Mouse (Mus musculus): ENCODE results near the gene Map4. TPM values are rescaled to one million over a fixed set of nuclear protein-coding genes. Genes with fewer than 3 reads are reported as not detected.

Gene Map4
- total RNA-seq (2021), result 10 to 100 TPM; 79.0 to 91.6 TPM
- long read RNA-seq, experiment 1, full-length matches to known transcripts, result 6 of 40 reads
- long read RNA-seq, experiment 1, partial matches to known transcripts, result 27 of 40 reads
- long read RNA-seq, experiment 1, other reads (novel, unspliced or antisense), result 7 of 40 reads
- long read RNA-seq, experiment 2, partial matches to known transcripts, result 42 of 48 reads
- long read RNA-seq, experiment 2, other reads (novel, unspliced or antisense), result 6 of 48 reads

DNA sequence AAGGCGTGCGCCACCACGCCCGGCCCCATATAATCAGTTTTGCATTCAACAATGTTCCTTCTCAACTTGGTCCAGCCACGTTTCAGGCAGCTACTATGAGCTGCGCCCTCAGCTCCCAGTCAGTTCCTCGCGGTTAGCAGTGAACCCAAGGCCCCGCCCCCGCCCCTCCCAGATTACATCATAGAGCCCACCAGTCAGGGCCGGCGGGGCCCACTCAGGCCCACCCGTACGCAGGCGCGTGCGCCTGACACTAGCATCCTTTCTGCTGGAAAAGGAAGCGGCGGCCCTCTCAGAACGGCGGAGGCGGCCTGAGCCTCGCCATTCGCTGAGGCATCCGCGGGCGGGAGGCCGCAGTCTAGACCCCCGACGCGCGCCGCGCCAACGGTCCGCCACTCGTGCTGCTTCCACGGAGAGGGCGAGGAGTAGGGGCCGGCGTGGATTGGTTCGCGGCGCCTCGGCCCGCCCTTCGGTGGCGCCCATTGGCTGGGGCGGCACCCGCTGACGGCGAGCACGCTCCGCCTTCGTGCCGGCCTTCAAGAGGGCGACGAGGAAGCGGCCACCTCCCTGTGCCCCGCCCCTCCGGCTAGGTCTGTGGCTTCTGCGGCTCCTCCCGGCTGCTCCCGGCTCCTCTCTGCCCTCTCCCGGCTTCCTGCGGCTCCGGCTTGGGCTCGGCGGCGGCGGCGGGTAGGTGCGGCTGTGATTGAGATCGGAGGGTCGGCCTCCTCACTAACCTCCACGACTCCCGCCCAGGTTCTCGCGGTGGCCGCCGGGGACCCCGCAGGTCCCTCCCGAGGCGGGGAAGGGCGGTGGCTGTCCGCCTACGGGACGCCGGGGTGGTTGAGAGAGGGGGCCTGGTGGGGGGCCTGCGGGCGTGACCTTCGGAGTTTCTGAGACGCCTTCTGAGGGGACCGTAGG lies at the start of gene Map4:
Map4 (plus strand) TSS at position 204 of the 915 bp plus-strand sequence.
- DNase-seq (ENCODE audit: low spot score in 2 of 2), result peak; percentile 95 to 97

DNA sequence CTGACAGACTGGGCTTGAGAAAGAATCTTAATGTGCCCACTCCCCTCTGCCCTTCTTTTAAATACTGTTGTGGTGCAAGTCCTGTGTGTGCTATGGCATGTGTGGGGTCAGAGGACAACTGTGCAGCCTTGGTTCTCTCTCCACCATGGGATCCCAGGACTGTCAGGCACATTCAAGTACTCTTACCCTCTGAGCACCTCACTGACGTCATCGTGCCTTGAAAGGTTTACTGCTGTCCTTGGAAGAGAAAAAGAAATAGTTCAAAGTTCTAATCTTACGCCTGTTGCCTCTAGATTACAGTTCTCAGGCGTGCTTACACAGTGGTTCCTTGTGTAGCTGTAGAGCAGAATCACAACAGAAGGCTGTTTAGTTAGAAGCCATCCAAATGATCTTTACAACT lies 45.0 kb upstream of the Map4 start:
- DNase-seq (ENCODE audit: low spot score in 2 of 2), result no peak

DNA sequence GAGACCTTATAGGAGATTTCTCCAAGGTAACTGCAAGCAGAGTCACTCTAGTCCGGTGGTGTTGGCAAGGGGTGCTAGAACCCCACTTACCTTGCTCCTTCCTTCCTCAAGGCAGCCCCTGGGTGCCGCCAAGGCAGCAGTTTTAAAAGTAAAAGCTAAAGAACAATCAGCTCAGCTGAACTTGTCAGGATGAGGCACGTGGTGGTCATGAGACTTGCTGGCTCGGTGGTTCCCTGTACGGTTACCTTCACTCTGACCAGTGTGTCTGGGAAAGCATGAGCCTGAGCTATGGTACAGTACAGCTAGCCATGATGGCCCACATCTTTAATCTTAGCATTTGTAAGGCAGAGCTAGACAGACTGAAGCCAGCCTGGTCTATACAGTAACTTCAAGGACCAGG lies 43.9 kb upstream of the Map4 start:
- DNase-seq (ENCODE audit: low spot score in 2 of 2), result no peak

DNA sequence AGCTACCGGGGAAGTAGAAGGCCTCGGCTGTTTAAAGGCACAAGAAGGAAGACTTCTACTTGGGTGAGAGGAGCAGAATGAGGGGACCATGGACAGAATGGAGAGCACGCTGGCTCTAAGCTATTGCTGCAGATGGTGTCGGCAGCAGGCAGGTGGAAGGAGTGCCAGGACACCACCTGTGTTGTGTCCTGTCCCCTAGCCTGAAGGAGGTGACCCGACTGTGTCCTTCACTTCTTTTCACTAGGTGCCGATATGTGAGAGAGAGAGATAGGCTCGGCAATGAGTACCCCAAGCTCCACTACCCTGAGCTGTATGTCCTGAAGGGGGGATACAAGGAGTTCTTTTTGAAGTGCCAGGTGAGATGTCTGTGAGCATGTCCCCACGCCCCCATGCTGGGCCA lies 39.8 kb upstream of the Map4 start:
- DNase-seq (ENCODE audit: low spot score in 2 of 2), result no peak

DNA sequence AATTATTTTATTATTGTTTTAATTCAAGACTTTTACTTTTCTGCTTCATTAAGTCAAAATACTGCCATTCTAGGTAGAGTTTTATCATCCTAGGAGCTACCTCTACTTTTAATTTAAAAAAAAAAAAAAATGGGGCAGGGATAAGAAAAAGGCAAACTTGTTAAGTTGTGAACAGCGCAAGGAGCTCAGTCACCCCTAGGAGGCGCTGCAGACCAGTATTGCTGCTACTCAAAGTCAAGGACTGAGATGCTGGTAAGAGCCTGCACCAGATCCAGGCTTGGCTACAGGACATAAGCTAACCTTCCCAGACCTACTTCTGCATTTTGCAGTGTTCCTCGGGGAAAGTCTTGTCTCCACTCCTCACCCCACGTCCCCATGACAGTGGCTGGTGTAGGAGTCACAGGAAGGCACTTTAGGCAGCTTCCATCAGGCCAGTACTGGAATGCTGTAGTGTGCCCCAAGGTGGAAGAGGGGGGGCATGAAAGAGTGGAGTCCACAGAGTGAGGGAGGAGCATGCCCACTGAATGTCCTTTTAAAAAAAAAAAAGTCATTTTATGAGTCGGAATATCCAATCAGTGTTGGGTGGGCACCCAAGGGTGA lies 38.5 kb upstream of the Map4 start:
- DNase-seq (ENCODE audit: low spot score in 2 of 2), result peak; percentile 73 to 79

DNA sequence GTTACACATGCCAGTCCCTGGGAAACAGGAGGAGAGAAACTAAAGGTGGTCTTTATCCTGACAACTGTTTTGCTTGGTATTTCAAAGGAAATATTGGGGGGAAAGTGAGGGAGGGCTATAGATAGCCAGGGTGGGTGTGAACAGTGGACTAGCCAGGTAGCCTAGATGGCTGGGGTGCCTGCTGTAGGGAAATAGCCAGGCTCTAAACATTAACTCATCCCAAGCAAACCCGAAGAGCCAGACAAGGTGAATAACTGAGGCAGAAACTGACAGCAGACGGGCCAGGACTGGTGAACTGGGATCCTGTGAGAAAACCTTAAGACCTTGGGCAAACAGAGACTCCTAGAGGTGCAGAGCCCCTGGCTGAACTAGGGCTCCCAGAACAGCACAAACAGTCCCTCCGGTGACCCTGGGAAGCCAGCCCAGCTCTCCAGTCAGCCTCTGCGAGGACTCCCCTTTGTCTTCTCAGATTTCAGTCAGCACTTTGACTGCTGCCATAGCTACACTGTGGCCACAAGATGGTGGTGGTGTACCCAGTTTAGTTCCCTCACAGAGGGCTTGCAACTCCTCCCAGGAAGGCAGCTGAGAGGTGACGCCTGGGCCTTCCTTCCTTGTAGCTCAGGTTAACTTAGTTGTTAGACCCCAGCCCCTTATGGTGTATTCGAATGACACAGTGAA lies 36.7 kb upstream of the Map4 start:
- DNase-seq (ENCODE audit: low spot score in 2 of 2), result peak; percentile 59 to 64

DNA sequence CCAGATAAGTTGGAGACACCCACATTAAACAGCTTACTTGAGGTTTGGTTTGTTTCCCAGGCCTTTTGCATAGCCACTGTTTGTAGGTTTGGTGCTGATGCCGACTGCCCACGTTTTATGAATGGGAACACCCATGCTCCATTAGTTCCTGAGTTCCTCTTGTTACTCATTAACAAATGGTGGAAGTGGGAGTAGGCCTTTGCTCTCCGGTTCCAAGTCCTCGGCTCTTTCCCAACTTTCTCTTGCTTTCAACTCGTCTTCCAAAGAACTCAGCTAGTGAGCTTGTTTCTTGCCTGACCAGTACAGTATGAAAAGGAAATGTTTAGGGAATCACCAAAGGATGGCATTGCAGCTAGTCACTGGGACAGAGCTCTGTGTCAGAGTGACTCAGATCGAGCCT lies 35.7 kb upstream of the Map4 start:
- DNase-seq (ENCODE audit: low spot score in 2 of 2), result no peak

DNA sequence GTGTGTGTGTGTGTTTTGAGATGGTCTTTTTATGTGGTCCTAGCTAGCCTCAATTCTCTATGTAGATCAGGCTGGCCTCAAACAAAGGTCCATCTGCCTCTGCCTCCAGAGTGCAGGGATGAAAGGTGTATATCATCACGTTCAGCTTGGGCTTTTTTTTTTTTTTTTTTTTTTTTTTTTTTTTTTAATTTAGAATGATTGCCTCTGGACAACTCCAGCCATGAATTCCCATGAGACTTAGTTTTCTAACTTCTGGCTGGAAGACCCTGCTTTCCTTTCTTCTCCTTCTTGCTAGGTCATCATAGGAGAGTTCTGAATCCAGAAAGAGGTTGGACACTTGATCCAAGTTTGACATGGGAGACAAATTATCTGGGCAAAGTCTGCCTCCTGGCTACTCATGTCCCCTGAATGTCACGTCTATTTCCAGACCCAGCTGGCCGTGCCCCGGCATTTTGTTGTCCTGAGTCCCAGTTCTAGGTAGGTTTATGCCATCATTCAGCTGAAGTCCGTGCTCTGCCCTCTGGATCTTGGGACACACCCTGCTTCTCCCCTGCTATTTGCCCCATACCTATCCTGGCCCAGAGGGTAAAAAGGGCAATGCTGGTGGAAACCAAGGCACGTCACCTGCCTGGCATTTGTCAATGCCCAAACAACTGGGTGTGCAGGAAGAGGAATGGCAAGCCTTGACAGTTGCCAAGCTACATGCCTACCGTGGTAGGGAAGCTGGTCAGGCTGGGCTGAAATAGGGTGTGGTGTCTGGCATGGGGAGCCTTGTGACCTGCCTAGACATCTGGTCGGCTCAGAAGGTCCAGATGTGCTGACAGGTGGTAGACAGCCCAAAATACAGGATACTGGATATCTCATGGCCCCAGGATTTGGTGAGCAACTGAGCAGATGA lies 34.8 kb upstream of the Map4 start:
- DNase-seq (ENCODE audit: low spot score in 2 of 2), result no peak

DNA sequence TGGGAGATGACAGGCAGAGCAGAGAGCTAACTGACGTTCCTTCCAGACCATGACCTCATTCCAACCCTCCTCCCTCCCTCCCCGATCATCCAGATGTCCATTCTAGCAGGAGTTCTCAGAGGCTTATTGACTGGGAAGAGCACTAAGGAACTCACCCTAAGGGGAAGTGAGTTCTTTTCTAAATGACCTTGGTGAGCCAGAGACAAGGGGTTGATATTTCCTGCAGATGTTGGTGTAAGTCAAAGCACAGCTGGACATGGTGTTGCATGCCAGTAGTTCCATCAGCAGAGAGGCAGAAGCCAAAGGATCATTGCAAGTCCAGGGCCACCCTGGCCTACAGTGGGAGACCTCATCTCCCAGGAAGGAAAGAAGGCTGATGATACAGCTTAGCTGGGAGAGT lies 33.2 kb upstream of the Map4 start:
- no peak for DNase-seq (ENCODE audit: low spot score in 2 of 2)

DNA sequence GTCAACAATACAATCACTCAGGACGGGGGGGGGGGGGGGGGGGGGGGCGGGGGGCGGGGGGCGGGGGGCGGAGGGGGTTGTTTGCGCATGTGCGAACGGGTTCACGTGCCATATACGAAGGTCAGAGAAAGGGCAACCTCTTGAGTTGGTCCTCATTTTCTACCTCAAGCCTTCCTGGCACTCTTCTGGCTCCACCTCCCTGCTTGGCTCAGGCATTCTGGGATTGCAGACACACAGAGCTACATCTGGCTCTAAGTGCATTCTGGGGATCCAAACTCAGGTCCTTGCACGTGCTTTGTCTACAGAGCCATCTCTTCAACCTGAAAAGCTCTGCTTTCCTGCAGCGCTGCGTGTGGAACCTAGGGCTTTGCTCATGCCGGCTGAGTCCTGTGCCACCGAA lies 31.9 kb upstream of the Map4 start:
- DNase-seq (ENCODE audit: low spot score in 2 of 2), result no peak

DNA sequence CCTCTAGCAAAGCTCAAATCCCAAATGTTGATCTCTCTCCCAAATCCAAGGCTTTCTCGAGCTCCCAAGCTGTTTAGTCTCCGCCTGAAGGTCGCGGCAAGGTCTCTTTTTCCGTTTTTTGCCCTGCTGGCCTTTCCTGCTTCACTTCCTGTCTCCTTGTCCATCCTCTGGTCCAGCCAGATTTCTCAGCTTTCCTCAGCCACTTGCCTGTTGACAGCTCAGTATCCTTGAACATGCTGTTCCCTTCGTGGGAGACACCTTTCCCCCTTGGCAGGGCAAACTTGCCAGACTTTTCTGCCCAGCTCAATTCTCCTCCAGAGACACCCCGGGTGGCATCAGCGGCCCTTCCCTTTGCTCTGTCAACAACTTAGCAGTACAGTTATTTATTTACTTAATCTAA lies 31.5 kb upstream of the Map4 start:
- no peak for DNase-seq (ENCODE audit: low spot score in 2 of 2)

DNA sequence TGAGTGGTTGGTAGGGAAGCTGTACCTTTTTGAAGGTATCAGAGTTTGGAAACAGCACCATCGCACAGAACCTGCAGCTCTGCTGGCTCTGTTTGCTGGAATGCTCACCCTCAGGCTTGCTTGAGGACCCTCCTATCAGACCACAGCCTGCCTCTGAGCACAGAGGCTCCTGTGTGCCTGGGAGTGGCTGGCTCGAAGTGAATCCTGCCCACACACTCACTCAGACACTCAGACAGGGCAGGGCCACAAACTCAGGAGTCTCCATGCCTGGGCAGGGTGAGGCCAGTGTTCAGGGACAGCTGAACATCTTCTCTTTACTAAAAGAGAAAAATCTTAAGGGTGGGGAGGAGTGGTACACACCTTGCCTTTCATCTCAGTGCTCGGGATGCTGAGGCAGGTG lies 30.7 kb upstream of the Map4 start:
- no peak for DNase-seq (ENCODE audit: low spot score in 2 of 2)

DNA sequence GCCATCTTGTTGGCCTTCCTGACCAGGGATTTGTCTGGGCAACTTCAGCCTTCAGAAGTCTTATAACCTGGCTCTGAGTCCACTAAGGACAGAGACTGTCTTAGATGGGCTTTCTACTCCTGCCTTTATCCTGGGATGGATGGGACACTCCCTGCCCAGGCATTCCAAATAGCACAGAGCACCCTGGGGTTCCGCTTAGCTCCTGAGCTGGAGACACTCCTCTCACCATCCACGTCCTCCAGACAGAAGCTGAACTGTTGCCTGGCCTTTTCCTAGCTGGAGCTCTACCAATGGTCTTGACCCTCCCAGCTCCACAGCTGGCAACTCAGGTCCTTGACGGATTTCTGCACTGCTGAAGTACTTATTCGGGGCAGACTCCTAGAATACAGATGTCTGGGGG lies 29.0 kb upstream of the Map4 start:
- no peak for DNase-seq (ENCODE audit: low spot score in 2 of 2)

DNA sequence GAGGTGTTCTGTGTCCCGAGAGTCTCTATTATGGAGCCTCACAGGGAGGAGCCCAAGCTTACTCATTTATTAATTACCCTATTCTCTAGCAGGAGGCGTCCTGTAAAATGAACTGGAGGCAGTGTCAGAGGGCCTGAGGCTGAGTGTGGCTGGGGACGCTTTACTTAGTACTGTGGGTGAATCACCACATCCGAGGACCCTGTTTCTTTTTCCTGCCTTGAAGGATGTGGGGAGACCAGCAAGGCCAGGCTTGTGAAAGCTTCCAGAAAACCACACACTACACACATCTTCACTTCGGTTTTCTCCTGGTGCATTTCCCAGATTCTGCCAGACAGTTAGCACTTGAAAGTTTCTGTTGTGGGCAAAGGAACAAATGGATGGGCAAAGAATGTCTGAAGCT lies 28.5 kb upstream of the Map4 start:
- DNase-seq (ENCODE audit: low spot score in 2 of 2), result no peak

DNA sequence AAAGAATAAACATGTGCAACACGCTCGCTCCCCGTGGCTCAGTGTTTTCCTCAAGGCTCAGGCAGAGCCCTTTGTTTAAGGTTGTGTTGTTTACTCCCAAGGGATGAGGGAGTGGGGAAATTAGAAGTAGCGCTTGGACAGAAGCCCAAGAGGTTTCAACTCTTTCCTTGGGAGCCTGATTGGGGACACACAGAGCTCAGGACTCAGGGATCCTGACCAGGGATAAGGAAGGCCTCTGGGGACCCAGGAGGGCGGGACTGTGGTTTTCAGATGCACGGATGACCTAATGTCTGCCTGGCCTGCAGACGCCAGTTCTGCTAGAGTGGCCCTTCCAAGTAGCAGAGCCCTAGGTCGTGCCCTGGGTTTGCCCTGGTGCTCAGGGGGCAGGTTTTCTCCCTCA lies 24.0 kb upstream of the Map4 start:
- DNase-seq (ENCODE audit: low spot score in 2 of 2), result peak in 1 of 2 experiments; percentile 48

DNA sequence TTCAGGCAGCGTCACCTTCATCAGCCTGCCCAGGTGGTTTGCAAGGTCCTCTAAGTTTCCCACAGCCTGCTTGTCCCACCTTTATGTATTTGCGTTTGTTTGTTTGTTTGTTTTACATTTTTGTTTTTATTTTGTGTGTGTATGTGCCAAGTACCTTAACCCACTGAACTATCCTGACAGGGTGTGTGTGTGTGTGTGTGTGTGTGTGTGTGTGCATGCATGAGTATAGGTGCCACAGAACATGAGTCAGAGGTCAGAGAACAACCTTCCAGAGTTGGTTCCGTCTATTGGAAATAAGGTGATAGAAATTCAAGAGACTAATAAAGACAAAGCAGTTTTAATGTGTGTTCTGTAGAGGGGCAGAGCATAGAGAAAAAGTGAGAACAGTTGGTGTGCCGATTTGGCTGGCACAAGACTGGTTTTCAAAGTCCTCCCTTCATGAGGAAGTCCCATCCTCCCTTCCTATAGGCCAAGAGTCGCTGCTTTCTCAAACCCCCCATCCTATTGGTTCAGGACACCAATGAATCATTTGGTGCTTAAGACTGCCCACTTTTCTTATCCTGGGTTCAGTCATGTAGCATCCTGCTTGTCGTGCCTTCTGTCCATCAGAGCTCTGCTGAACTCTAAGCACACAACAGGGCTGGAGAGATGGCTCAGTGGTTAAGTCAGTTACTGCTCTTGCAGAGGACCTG lies 23.3 kb upstream of the Map4 start:
- DNase-seq (ENCODE audit: low spot score in 2 of 2), result no peak

DNA sequence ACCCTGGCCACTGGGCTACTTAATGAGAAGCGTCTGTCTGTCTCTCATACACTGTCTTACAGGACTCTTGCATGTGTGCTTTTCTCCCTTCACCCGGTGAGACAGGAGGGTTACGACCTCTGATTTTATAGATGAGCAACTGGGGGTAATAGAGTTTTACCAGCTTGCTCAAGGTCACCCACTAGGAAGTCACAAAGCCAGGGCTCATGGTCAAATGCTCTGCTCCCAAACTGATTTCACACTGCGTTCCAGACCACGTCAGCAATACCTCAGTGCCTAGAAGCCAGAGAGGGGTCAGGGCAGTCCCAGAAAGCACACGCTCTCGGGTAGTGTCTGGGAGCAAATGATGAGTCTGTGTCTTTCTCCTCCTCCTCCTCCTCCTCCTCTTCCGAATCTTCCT lies 22.2 kb upstream of the Map4 start:
- DNase-seq (ENCODE audit: low spot score in 2 of 2), result no peak

DNA sequence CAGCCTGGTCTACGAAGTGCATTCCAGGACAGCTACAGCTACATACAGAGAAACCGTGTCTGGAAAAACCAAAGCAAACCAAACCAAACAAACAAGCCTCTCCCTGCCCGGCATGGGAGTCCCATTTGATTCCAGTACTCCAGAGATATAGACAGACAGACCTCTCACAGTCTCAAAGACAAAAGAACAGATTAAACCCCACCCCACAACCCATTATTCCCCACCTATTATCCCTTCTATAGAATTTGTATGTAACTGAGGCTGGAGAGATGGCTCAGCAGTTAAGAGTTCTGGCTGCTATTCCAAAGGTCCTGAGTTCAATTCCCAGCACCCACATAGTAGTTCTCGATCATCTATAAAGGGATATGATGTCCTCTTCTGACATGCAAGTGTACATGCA lies 21.3 kb upstream of the Map4 start:
- DNase-seq (ENCODE audit: low spot score in 2 of 2), result no peak

DNA sequence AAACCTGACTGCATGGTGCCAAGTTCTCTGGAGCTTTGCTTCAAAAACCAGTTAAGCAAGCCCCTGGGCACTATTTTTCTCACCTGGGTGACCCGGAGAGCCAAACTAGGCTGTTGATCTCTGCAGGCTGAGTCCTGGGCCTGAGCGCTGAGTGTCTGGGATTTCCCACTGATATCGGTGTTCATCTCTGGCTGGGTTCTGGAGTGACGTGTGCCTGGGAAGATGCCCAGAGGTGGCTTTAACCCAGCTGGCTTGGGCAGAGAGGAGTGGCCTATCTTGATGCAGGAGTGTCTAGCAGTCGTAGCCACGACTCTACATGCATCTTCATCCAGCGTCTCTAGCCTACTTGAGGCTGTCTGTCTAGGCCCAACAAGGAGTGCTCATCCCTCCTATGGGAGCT lies 19.5 kb upstream of the Map4 start:
- DNase-seq (ENCODE audit: low spot score in 2 of 2), result no peak
